Mouse (Mus musculus) hindbrain, embryonic 16.5 days (tissue): ENCODE data around the gene Sparc. TPM values are rescaled to one million over a fixed set of nuclear protein-coding genes. Genes with fewer than 3 reads are reported as not detected.
A peak's percentile ranks its signal among the peaks of the same experiment; 100 is the strongest.

Experiments used
- ATAC-seq: fragments of 200-750 bp; cut with Nextera tagmentation; 2 replicates; pipeline ENCODE4 v1.8.0; 2017; ENCODE audit warnings: moderate TSS enrichment, moderate library complexity
- H3K27ac ChIP-seq: fragments of 300-500 bp; sonication (generic); 2 replicates; pipeline ENCODE4 v1.5.1; 2014; ENCODE audit warnings: low read depth, mild to moderate bottlenecking, control low read depth, low read length, moderate library complexity
- H3K27me3 ChIP-seq: fragments of 300-500 bp; sonication (generic); replicated peaks from 2 replicates; pipeline ENCODE4 v1.6.1; 2014; ENCODE audit warnings: low read length; ENCODE audit not compliant: control insufficient read depth, insufficient read depth
- H3K36me3 ChIP-seq: fragments of 300-500 bp; sonication (generic); 2 replicates; pipeline ENCODE4 v1.6.1; 2014; ENCODE audit warnings: mild to moderate bottlenecking, low read length, moderate library complexity, mixed read lengths; ENCODE audit not compliant: control insufficient read depth, insufficient read depth
- H3K4me1 ChIP-seq: fragments of 300-500 bp; sonication (generic); 2 replicates; pipeline ENCODE4 v1.6.1; 2014; ENCODE audit warnings: low read depth, low read length; ENCODE audit not compliant: control insufficient read depth, insufficient read depth
- H3K4me2 ChIP-seq: fragments of 300-500 bp; sonication (generic); 2 replicates; pipeline ENCODE4 v1.6.1; 2014; ENCODE audit warnings: mild to moderate bottlenecking, low read length, control low read depth, moderate library complexity
- H3K4me3 ChIP-seq: fragments of 300-500 bp; sonication (generic); 2 replicates; pipeline ENCODE4 v1.5.1; 2014; ENCODE audit warnings: mild to moderate bottlenecking, low read length, control low read depth, moderate library complexity
- H3K9ac ChIP-seq: fragments of 300-500 bp; sonication (generic); 2 replicates; pipeline ENCODE4 v1.6.1; 2014; ENCODE audit warnings: low read depth, mild to moderate bottlenecking, control low read depth, low read length, moderate library complexity
- H3K9me3 ChIP-seq: fragments of 300-500 bp; sonication (generic); 2 replicates; pipeline ENCODE4 v1.6.1; 2014; ENCODE audit warnings: mild to moderate bottlenecking, low read length, moderate library complexity; ENCODE audit not compliant: control insufficient read depth
- WGBS: fragments of 180-500 bp; shearing (Covaris S2); extraction: QIAGEN DNeasy Blood & Tissue Kit; methylation state at CpG from one replicate; pipeline ENCODE4 v1.1.7; 2014; 5-methylcytosine and 5-hydroxymethylcytosine counted together
- polyA plus RNA-seq: library from polyadenylated mRNA; unstranded; fragments of >200 nt; fragmentation: Nextera tagmentation; extraction: Ambion mirVana; gene quantifications from 2 replicates; pipeline ENCODE4 v1.2.1, GENCODE M21; 2015

Sparc gene
- polyA plus RNA-seq: 616 and 724 TPM in 2 replicates

DNA sequence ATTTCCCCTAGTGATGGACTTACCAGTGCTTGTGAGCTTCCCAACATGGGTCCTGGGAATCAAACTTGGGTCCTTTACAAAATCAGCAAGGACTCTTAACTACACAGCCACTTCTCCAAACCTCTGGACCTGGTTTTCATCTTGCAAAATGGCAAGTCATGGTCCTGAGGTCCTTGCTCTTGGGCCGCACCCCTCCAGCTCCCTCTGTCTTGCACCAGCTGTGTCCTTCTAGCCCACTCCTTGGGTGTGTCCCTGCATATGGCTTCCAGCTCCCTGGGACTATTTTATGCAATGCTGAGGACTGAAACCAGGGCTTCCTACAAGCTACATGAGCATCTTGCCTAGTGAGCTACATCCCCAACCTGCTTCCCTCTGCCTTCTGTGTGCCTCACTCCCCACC lies at the start of gene Sparc:
Gene Sparc (minus strand): TSS at position 206 of the 400 bp plus-strand sequence.
- Histone ChIP-seq H3K27me3 (no peaks in the 10 kb centered on the region), H3K4me1 (peaks cover 17% of the 10 kb centered on the region)

DNA sequence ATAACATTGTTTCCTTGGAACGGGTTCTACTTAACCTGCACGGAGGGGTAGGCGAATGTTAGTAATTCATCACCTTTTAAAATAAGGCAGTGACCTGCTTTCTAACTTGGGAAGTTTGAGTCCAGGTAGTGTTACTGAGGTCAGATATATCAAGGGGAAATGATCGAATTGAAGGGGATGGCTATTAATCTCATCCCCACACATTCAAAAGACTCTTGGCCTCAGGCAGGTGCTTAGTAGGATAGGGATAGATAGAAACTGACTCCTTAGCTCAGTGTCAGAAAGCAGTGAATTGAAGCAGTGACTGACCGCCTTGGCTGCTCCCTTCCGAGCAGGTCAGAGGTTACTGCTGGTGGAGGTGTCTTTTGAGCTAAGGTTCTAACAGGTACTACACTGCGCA lies 48.5 kb upstream of the Sparc start:
- H3K4me1 ChIP-seq: peaks cover 19% of the 10 kb centered on the region
- H3K9me3 ChIP-seq: no peaks in the 10 kb centered on the region
- whole genome bisulfite sequencing: 92% methylated on average over 7 of the region's 7 CpGs
- peak overlapping the region; percentile 97 for H3K4me3 ChIP-seq
- H3K36me3 ChIP-seq: no peaks in the 10 kb centered on the region
- no peak overlapping the region for H3K9ac ChIP-seq
- H3K27me3 ChIP-seq: no peaks in the 10 kb centered on the region
- H3K27ac ChIP-seq: no peak overlapping the region
- H3K4me2 ChIP-seq: peak overlapping the region; percentile 79
- ATAC-seq: no peak

More for the DNA sequence above, at the start of gene Sparc:
- WGBS: 100% methylated on average over 1 of the region's 1 CpGs
- ATAC-seq: no peak
- Histone ChIP-seq H3K9me3 (no peaks in the 10 kb centered on the region), H3K9ac (no peak within 1 kb of the TSS), H3K4me2 (no peak within 1 kb of the TSS), H3K4me3 (no peak within 1 kb of the TSS), H3K36me3 (no peaks in the 10 kb centered on the region), H3K27ac (0 out of 2 replicates have a peak within 1 kb of the TSS, but pooled peaks have one; percentile 35)

DNA sequence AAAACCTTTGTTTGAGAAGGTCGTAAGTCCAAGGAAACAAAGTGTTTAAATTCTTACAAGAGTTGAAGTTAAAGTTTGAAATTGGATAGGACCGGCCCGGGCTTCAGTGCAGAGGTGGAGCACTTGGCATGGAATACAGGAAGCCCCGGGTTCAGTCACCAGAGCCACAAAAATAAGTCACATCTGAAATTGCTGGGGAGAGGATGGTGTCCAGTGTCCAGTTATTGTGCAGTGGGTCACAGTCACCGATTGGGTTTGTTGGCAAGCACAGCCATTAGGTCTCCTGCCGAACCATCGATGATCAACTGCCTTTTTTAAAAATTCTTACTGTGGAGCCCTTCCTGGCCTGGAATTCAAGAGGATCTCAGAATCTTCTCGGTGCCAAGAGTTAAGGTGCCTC lies 47.8 kb upstream of the Sparc start:
- 55% methylated on average over 8 of the region's 8 CpGs for WGBS
- no peak overlapping the region for H3K27ac ChIP-seq

DNA sequence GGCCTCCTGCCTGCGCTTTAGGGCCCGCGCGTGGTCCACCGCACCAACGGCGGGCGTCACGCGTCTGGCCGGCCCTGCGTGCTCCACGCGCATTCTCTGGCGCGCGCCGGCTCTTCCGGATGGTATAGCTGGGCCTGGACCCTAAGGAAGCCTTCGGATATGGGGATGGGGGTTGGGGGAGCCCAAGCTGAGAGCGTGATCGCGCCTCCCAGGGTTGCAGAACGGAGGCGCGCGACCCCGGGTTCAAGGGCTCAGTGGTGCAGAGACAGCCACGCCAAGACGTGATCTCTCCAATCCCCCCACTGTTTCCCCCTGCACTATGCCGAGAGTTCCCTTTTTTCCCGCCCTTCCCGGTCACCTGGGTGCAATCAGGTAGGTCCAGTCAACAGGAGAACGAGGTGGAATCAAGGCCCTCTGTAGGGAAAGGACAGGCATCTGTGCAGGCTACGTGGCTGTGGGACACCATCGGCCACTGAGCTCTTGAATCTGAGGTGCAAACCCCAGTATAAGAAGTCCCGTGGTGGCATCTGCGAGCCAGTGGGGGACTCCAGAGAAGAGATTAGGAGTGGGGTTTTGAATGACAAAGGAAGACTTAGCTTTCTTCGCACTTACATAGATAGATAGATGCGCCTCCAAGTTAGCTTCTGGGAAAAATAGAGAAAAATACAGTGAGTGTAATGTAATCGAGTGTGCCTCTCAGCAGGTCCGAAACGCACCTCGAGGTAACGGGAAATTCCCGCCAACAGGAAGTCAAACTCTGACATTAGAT lies 47.1 kb upstream of the Sparc start:
- no peaks in the 10 kb centered on the region for H3K9me3 ChIP-seq
- WGBS: under 1% methylated on average over 45 of the region's 46 CpGs
- no peaks in the 10 kb centered on the region for H3K36me3 ChIP-seq
- H3K9ac ChIP-seq: peak overlapping the region; percentile 97
- peaks cover 19% of the 10 kb centered on the region for H3K4me1 ChIP-seq
- H3K4me2 ChIP-seq: peak overlapping the region; percentile 79
- H3K27me3 ChIP-seq: no peaks in the 10 kb centered on the region
- peak overlapping the region; percentile 95 for H3K27ac ChIP-seq
- H3K4me3 ChIP-seq: peak overlapping the region; percentile 97
- peak; percentile 30 for ATAC-seq

More for the DNA sequence above, 47.8 kb upstream of the Sparc start:
- peak overlapping the region; percentile 97 for H3K4me3 ChIP-seq
- ATAC-seq: no peak
- peaks cover 19% of the 10 kb centered on the region for H3K4me1 ChIP-seq
- no peaks in the 10 kb centered on the region for H3K9me3 ChIP-seq
- peak overlapping the region; percentile 97 for H3K9ac ChIP-seq
- no peaks in the 10 kb centered on the region for H3K27me3 ChIP-seq
- H3K4me2 ChIP-seq: peak overlapping the region; percentile 79
- H3K36me3 ChIP-seq: no peaks in the 10 kb centered on the region

DNA sequence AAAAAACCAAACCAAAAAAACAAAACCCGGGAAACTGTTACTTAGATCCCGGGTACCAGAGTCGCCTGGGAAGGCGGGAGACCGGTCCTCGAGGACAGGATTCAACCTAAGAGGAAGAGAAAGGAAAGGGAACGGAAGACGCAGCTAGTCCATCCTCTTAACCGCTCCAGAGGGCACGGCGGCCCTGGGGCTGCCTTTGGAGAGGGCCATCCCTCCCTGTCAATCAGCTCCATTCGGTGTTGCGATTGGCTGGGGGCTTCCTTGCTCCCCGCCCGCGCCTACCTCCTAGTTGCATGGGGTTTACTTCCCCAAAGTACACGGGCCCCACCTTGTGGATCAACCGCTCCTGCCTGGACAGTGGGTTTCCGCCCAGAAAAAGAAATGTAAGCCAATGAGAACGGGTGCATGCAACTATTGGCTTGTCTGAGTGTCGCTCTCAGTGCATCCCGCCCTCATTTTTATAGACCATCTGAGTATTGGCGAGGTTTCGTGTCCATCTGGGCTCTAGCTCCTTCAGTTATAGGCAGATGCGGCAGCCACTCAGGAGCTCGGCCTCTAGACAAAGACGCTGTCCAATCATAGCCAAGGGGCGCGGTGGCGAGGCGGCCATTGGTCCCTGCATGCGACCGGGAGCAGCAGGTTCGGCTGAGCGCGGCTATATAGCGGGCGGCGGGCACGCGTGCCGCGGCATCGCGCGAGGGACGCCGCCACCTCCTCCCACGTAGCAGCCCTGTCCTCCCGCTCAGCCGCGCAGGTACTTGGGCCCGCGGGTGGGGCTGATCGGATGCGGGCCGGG lies 46.3 kb upstream of the Sparc start, which contains the start of gene G3bp1:
Gene G3bp1 (plus strand): TSS at position 638 of the 796 bp plus-strand sequence.
- Histone ChIP-seq H3K4me3 (peak within 1 kb of the TSS; percentile 97), H3K4me1 (peaks cover 19% of the 10 kb centered on the region), H3K36me3 (no peaks in the 10 kb centered on the region), H3K27ac (peak within 1 kb of the TSS; percentile 95), H3K9ac (peak within 1 kb of the TSS; percentile 97), H3K27me3 (no peaks in the 10 kb centered on the region), H3K9me3 (no peaks in the 10 kb centered on the region), H3K4me2 (peak within 1 kb of the TSS; percentile 95)
- under 1% methylated on average over 44 of the region's 57 CpGs for WGBS
- ATAC-seq: peak; percentile 98

DNA sequence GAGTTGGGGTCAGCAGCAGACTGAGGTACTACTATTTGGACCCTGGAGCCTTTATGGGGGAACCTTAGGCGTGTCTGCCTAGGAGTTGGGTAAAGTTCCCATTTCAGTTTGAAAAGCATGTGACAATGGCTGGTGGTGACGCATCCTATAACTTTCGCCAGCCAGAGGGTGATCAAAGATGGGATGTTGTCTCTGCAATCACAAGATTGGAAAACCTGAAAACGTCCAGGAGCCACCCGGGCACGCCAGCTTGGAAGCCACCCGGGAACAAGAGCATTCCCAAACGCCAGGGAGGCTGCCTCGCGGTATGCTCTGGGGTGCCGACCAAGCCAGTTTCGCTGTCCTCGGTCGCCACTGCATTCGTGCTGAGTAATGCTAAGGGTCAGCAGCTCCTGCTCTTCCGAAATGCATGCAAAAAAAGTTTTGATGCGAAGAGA lies 45.6 kb upstream of the Sparc start:
- 2% methylated on average over 17 of the region's 17 CpGs for WGBS
- Histone ChIP-seq H3K4me2 (peak overlapping the region; percentile 95), H3K4me3 (peak overlapping the region; percentile 55), H3K36me3 (no peaks in the 10 kb centered on the region), H3K27ac (peak overlapping the region; percentile 91), H3K9me3 (no peaks in the 10 kb centered on the region), H3K9ac (peak overlapping the region; percentile 74), H3K4me1 (peaks cover 19% of the 10 kb centered on the region), H3K27me3 (no peaks in the 10 kb centered on the region)
- ATAC-seq: no peak

DNA sequence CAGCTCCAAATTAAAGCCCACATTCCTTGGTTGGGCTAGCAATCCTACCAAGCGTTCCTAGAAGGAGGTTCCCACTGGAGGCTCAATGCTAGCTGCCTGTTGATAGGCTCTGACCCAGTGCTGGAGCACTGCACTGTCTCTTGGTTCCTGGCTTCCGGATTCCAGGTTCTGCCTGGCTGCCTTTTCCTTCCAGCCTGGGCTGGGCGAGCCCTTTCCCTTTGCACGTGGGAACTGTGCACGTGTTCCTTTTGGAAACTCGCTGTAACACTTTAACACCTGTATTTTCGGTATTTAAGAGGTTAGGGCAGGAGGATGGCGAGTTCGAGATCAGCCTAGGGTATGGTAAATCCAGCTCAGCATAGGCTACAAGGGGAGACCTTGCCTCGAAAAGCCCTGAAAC lies 45.0 kb upstream of the Sparc start:
- Histone ChIP-seq H3K27ac (no peak overlapping the region; the same call in 1 of the 2 replicates), H3K4me3 (no peak overlapping the region)

DNA sequence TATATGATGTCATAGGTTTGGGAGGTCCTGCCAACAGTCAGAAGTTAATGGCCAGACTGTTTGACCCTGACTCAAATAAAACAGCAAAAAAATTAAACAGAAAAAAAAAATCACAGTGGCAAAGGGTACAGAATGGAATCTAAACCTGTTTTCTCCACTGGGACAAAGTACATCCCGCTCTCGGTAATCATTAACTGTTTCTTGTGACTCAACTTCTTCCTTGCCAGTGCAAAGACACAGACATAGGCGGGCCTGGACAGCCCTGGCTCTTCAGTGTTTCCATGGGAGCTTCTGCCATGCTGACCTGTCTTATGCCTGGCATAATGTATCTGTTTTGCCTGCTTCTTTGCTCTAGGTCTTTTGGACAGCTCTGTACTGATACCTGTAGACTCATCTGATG lies 42.2 kb upstream of the Sparc start:
- ATAC-seq: no peak
- Histone ChIP-seq H3K4me2 (no peak overlapping the region), H3K4me3 (no peak overlapping the region), H3K36me3 (no peaks in the 10 kb centered on the region), H3K9ac (no peak overlapping the region), H3K27ac (no peak overlapping the region), H3K4me1 (peaks cover 16% of the 10 kb centered on the region), H3K27me3 (no peaks in the 10 kb centered on the region), H3K9me3 (no peaks in the 10 kb centered on the region)
- 82% methylated on average over 3 of the region's 3 CpGs for WGBS

More for the DNA sequence above, 45.0 kb upstream of the Sparc start:
- Histone ChIP-seq H3K9ac (no peak overlapping the region), H3K4me2 (peak overlapping the region; percentile 95), H3K9me3 (no peaks in the 10 kb centered on the region), H3K36me3 (no peaks in the 10 kb centered on the region), H3K4me1 (peaks cover 19% of the 10 kb centered on the region), H3K27me3 (no peaks in the 10 kb centered on the region)
- 67% methylated on average over 10 of the region's 10 CpGs for WGBS
- no peak for ATAC-seq

DNA sequence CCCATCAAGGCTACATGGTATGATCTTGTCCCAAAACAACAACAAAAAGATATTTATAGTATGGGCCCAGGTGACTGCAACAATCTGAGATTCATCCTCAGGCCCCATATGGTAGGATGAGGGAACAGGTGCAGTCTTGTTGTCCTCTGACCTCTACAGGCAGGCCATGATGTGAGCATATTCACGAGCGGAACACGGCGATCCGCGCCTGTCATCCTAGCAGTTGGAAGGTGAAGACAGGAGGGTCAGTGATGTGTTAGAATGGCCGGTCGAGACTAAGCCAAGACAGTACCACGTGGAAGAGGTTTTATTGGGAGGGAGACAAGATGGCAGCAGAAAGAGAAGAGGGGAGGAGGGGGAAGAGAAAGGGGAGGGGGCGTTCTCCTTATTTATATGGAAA lies 41.7 kb upstream of the Sparc start:
- H3K4me1 ChIP-seq: peaks cover 20% of the 10 kb centered on the region
- no peak overlapping the region for H3K4me3 ChIP-seq
- 87% methylated on average over 10 of the region's 10 CpGs for WGBS
- ATAC-seq: no peak
- H3K36me3 ChIP-seq: no peaks in the 10 kb centered on the region
- no peak overlapping the region for H3K27ac ChIP-seq
- H3K4me2 ChIP-seq: no peak overlapping the region
- no peaks in the 10 kb centered on the region for H3K9me3 ChIP-seq
- no peak overlapping the region for H3K9ac ChIP-seq
- H3K27me3 ChIP-seq: no peaks in the 10 kb centered on the region
